Comparison of ENCODE assay signal across 15 mouse cellular contexts in genomic region chr3:28269716-28270115, GRCm38 (mm10).
"Had no signal": no experiment of that assay in that cellular context is flagged by ENCODE, and none has a peak within 500 bp of the region (broad histone marks: within the 10 kb centered on the region; RNA-seq: fewer than 3 reads in every experiment).

No protein-coding gene starts in this region.

- H3K9ac ChIP-seq: kidney, embryonic 15.5 days; limb, embryonic 15.5 days; liver, embryonic 12.5 days; lung, embryonic 14.5 days; midbrain, embryonic 12.5 days; neural tube, embryonic 12.5 days; stomach, embryonic 15.5 days had no signal

- H3K9me3 ChIP-seq: kidney, embryonic 15.5 days; limb, embryonic 15.5 days; liver, embryonic 12.5 days; megakaryocyte, embryonic 14.5 days; midbrain, embryonic 12.5 days; neural tube, embryonic 12.5 days; stomach, embryonic 15.5 days had no signal

- H3K4me2 ChIP-seq: kidney, embryonic 15.5 days; limb, embryonic 15.5 days; liver, embryonic 12.5 days; lung, embryonic 14.5 days; midbrain, embryonic 12.5 days; neural tube, embryonic 12.5 days; stomach, embryonic 15.5 days had no signal

- H3K27me3 ChIP-seq: kidney, embryonic 15.5 days; limb, embryonic 15.5 days; liver, embryonic 12.5 days; megakaryocyte, embryonic 14.5 days; neural tube, embryonic 12.5 days; stomach, embryonic 15.5 days had no signal

- H3K36me3 ChIP-seq: kidney, embryonic 15.5 days; limb, embryonic 15.5 days; liver, embryonic 12.5 days; midbrain, embryonic 12.5 days; neural tube, embryonic 12.5 days; stomach, embryonic 15.5 days had no signal

- ATAC-seq: liver, embryonic 12.5 days had no signal

- H3K4me3 ChIP-seq: kidney, embryonic 15.5 days; limb, embryonic 15.5 days; liver, embryonic 12.5 days; megakaryocyte, embryonic 14.5 days; midbrain, embryonic 12.5 days; neural tube, embryonic 12.5 days; stomach, embryonic 15.5 days had no signal

- DNase-seq: kidney, adult 18-20 months; kidney, postnatal 14 days; lung, embryonic 14.5 days; lung, postnatal 14 days; right cerebral cortex, postnatal 14 days; thymus, adult 2 months; thymus, postnatal 25 days had no signal

- H3K4me1 ChIP-seq: limb, embryonic 15.5 days had no signal

- H3K27ac ChIP-seq: kidney, embryonic 15.5 days; limb, embryonic 15.5 days; liver, embryonic 12.5 days; macrophage; midbrain, embryonic 12.5 days; neural tube, embryonic 12.5 days; stomach, embryonic 15.5 days had no signal
